Comparison of ENCODE assay signal across 18 mouse cellular contexts in genomic region chr3:34601116-34601515, GRCm38 (mm10). TPM values are rescaled to one million over a fixed set of nuclear protein-coding genes. Genes with fewer than 3 reads are reported as not detected.
"Had no signal": no experiment of that assay in that cellular context is flagged by ENCODE, and none has a peak within 500 bp of the region (broad histone marks: within the 10 kb centered on the region; RNA-seq: fewer than 3 reads in every experiment).

No protein-coding gene starts in this region.

- H3K9me3 ChIP-seq: midbrain, embryonic 12.5 days; neural tube, embryonic 15.5 days had no signal

- H3K9ac ChIP-seq: limb, embryonic 13.5 days; liver, embryonic 14.5 days; midbrain, embryonic 12.5 days; neural tube, embryonic 15.5 days had no signal

- ATAC-seq: intestine, postnatal 0 days had no signal

- H3K36me3 ChIP-seq: limb, embryonic 13.5 days; midbrain, embryonic 12.5 days; neural tube, embryonic 15.5 days had no signal

- DNase-seq: kidney, adult 8-10 months; kidney, postnatal 25 days; left cerebral cortex, postnatal 4 days; lung, adult 2 months; right cerebral cortex, adult 18-20 months; right cerebral cortex, postnatal 25 days; thymus, adult 2 months; thymus, postnatal 25 days had no signal

- H3K27me3 ChIP-seq: limb, embryonic 13.5 days; midbrain, embryonic 12.5 days; neural tube, embryonic 15.5 days had no signal

- H3K4me3 ChIP-seq: limb, embryonic 13.5 days; midbrain, embryonic 12.5 days; myocyte; neural tube, embryonic 15.5 days had no signal

- H3K4me1 ChIP-seq: limb, embryonic 13.5 days; neural tube, embryonic 15.5 days had no signal

- H3K27ac ChIP-seq: limb, embryonic 13.5 days; liver, embryonic 14.5 days; midbrain, embryonic 12.5 days; neural tube, embryonic 15.5 days had no signal

- H3K4me2 ChIP-seq: limb, embryonic 13.5 days; midbrain, embryonic 12.5 days; neural tube, embryonic 15.5 days had no signal

RNA-seq across cellular contexts. Expression of gene Sox2, which starts 49.1 kb away (rescaled TPM):
- total RNA-seq: liver, adult 2 months; megakaryocyte-erythroid progenitor cell, adult 5-6 weeks had no signal
- polyA plus RNA-seq: kidney, embryonic 16.5 days; liver, adult 2 months; myocyte; small intestine, adult 2 months had no signal
